Mouse (Mus musculus): Measurements from ENCODE around the gene Ski.
A peak's percentile ranks its signal among the peaks of the same experiment; 100 is the strongest.

Gene Ski

GRCm38 (mm10) chr4:155214188-155214587, 8.2 kb downstream of the Ski start:
- DNase-seq, result peak in 1 of 2 experiments; percentile 11

GRCm38 (mm10) chr4:155213752-155214054, 8.7 kb downstream of the Ski start:
- no peak for DNase-seq

DNA sequence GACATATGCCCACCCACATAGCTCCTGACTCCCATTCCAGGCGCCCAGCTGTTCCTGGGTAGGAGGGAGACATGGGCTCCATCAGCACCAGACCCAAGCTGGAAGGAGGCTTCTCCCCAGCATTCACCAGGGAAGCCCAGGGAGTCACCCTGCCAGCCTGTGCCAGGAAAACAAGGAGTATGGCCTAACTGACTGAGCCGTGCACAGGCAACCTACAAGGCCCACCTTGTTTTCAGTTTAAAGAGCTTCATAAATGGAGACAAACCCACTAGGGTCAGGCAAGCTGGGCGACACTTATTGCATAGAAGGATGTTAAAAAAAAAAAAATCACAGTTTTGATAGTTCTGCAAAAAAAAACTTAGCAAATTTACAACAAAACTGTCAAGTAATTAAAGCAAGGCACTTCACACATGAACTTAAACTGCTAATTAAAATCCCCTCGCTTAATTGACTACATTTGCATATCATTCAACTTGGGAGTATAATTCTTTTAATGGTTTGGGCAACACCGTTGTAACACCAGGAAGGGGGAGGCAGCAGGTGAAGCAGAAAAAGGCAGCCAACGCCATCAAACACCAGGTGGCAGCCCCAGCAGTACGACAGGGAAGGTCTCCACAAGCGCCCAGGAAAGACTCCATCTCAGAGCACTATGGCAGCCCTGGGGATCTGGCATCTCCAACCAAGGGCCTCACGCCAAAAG, 9.2 kb downstream of the Ski start:
- peak; percentile 66 to 80 for DNase-seq

- no peak for DNase-seq
Measured at GRCm38 (mm10) chr4:155209494-155209893, 12.9 kb downstream of the Ski start.

GRCm38 (mm10) chr4:155209079-155209478, 13.3 kb downstream of the Ski start:
- no peak for DNase-seq

DNA sequence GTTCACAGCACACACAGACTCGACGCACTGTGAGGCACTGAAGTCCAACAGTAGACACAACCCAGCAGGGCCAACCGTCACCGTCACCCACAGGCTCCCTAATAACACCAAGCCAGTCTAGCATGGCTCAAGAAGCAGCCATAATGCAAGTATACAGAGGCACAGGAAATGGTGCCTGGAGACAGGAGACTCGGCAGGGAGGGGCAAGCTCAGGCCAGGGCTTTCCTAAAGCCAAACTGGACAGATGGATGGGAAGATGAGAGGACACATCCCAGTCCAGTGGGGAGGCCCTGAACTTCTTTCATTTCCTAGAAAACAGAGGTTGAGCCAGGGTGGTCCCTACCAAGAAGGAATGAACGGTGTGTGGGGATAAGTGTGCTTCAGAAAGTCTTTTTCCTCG, 13.8 kb downstream of the Ski start:
- DNase-seq, result peak in 1 of 2 experiments; percentile 41

- DNase-seq, result no peak
Measured at GRCm38 (mm10) chr4:155207841-155208240, 14.6 kb downstream of the Ski start.

GRCm38 (mm10) chr4:155206498-155206897, 15.9 kb downstream of the Ski start:
- no peak for DNase-seq

DNA sequence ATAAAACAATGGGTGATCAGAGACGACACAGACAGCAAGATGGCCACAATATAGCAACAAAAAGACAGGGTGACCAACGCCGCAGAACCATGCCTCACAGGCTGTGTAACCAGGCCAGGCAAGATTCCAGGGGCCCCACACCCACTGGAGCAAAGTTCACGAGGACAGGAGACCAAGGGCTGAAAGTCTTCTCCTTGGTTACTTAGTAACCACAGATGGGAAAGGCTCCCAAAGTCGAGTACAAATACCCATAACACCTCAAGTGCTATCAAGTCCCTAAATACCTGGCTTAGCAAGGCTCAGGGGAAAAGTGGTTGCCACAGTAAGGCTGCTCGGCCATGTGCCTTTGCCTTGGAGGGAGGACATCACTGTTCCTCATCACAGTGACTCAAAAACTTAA, 16.5 kb downstream of the Ski start:
- DNase-seq, result no peak

DNA sequence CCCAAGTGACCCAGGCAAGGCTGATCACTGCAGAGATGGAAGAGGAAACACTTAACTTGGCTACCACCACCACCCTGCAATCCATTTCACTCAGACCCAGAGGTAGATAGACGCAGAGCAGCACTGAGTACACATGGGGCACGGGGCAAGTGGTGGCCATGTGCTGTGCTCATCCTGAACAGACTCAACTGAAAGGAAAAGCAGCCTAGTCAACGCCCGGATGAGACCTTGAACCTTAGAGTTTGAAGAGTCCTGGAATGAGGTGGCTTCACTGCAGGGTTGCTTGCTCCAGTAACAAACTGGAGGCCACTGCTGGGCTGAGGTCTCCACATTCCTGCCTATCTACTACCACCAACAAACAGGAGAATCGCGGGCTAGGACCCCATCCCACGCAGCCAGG, 20.6 kb downstream of the Ski start:
- no peak for DNase-seq

DNA sequence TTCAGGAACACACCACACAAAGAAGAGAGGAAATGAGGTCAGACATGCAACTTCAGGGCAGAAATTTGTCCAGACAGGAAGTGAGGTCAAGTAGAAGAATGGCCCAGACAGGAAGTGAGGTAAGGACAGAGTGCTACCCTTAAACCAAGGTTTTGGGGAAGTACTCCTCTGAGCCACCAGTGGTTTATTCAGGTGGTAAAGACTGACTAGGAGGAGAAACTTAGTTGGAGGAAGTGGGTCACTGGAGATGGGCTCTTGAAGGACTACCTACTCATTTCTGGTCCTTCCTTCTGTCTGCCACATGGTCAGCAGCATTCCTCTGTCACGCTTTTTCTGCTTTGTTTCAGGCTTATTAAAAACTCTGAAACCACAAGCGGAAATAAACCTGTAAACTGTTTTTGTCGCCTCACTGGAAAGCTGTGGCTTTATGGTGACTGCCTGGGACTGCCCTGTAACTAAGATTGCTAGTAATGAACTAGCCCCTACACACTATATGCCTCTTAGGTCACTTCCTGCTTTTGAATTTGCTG, 21.5 kb downstream of the Ski start:
- no peak for DNase-seq

DNA sequence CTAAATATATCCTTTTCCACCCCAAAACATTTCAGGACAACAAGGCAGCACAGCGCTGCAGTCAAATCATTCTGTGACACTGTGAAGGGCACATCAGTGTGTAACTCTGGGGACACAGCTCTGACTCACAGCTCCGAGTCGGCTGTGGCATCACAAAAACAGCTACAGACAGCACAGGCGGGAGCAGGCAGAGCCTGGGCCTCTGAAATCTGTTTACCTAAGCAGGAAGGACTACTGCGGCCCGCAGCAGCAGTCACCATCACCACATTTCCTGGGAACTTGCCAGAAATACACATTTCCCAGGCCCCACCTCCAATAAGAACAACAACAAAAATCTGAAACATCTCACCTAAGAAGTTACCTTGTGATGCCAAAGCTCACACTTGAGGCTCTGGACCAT, 24.7 kb downstream of the Ski start:
- DNase-seq, result no peak

GRCm38 (mm10) chr4:155195204-155195603, 27.2 kb downstream of the Ski start:
- no peak for DNase-seq

DNA sequence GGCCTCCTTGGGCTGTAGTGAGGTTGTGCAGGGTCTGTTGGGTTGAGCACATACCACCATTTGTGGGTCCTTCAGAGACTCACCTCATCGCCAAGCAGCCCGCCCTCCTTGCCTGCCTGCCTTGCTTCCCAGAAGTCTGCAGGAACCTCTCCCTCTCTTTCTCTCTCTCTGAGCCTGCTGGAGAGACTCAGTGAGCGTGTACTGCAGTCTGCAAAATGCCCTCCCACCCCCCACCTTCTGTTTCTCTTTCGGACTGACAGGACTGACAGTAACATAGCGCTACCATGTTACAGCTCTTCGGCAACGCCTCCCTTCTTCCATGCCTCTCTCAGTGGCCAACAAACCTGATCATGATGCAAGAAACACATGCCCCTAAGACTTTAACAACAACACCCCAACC, 32.1 kb downstream of the Ski start:
- no peak for DNase-seq

- DNase-seq, result peak in 1 of 2 experiments; percentile 50
Measured at GRCm38 (mm10) chr4:155189711-155190139, 32.7 kb downstream of the Ski start.

DNA sequence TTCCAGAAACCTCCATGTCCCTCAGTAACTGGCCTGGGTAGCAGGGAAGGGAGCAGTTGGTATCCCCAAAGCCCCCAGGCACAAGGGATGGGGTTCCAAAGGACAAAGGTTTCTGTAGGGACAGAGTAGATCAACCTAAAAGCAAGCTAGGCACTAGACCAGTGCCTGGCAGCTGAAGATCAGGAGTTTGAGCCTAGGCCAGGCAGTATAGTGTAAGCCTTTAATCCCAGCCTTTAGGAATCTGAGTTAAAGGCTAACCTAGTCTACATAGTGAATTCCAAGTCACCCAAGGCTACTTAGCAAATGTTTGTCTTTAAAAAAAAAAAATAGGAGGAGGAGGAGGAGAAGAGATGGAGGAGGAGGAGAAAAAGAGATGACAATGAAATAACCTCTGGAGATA, 33.6 kb downstream of the Ski start:
- DNase-seq, result no peak

- no peak for DNase-seq
Measured at GRCm38 (mm10) chr4:155188341-155188740, 34.1 kb downstream of the Ski start.

GRCm38 (mm10) chr4:155187192-155187674, 35.2 kb downstream of the Ski start:
- no peak for DNase-seq

DNA sequence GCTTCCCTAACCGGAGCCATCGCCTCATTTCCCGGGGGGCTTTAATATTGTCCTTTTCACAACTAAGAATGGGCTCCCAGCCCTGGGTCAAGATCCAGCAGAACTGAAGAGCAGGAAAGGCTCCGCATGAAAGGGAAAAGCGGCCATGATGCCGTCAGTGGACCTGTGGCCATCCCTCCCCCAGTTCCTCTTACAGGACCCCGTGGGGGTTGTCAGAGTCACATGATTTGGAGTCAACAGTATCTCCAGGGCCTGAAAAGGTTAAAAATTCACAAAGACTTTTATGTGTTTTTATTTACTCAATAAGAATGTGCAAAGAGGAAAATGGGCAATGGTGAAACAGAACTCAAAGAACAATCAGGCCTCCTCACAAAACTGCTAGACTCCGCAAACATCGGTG, 36.5 kb downstream of the Ski start:
- DNase-seq, result no peak

DNA sequence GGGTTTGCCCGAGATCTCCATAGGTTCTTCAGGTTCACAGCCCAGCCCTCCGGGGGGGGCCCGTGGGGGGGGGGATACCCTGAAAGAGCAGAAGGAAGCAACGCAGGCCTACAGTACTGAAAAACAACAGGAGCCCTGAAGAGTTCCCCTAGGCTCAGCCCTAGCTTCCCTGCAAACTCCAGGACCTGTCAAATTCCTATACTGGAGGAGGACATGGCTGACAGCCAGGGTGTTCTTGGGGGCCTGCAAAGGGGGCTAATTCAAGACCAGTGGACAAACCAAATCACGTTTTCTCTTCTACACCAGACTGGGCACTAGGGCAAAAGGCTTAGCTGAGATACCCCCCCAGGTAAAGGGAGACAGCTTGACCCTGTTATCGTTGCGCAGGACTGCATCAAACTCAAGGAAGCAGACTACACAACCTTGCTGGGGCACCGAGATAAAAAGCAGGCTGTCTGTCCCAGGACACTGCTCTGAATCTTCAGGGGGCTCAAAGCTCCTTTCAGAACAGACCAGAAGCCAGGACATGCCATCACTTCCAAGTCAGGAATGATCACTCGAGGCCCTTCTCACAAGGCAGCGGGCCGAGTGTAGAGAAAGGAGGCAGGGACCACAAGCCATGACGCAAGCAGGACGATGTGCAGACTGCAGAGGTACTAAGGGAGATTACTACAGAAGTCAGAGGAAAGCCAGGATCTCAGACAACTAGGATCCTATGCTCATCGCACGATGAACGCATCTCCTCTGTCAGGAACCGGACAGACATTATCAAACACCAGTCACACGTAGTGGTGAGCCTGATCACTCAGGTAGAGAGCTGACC, 37.9 kb downstream of the Ski start:
- DNase-seq, result no peak

DNA sequence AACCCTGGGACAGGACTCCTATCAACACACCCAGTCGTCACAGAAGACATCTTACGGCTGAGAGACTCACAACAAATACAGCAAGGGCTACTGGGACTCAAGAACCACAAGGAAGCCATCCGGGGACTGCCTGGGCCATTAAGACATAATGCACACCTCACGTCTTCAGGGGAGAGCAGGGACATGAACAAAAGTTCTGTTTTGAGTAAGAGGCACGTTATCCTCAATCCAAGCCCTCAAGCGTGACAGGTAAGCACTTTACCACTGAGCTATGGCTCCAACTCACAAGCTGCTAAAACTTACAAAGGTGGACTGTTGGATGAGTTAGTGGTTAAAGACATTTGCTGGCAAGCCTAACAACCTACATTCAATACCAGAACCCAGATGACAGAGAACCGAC, 39.2 kb downstream of the Ski start:
- no peak for DNase-seq

DNA sequence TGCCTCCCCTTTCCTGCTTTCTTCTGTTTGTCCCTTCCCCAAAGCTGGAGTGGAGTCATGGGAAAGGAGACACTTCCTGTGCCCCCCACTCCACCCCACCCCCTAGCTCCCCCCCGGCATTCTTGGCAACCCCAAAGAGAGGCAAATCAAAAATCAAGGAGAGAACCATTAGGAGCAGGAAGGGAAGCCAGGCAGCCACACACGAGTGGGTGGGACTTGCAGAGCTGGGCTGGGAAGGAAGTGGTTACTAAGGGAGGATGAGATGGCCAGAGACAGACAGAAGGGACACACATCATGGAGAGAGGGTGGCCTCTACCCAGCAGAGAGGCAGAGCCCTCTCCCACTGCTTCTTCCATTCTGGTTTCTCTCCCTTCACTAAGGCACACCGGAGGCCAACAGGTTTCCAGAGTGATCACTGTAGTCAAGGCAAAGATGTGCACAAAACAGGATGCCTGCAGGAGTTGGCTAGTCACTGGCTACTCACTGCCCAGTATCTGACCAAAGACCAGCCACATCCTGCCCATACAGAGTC, 43.3 kb downstream of the Ski start:
- DNase-seq, result no peak

DNA sequence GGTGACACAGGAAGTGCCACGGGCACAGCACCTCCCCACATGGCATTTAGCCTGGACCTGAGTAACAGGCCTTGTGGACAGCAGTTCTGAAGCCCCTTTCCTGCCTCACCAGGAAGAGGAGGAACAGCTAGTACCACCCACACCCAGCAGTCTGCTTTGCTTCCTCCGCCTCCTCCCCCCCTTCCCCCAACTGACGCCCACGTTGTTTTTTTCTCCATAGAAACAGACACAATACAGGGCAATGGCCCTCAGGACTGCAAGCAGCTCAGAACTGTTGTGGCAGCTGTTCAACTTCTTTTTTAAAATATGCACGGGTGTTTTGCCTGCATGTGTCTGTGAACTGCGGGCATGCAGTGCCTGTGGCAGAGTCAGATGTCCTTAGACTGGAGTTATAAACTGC, 44.1 kb downstream of the Ski start:
- DNase-seq, result peak in 1 of 2 experiments; percentile 34

DNA sequence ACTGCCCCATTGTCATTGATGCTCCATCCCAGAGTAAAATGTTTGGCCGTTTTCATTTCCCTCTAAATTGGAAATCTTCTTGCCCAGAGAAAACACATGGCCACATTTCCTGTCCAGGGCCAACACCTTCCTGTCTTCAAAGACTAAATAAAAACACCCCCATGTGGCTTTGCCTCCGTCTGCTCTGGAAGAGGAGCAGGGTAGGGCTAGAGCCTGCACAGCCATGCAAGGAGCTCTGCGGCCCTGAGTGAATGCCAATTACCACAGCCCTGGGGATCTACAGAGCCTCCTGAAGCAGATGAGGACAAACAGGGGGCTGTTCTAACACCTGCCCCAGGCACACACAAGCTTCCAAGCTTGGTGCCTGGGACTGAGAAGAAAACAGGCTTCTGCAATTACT, 46.2 kb downstream of the Ski start:
- DNase-seq, result peak in 1 of 2 experiments; percentile 62

All from cerebellum, postnatal 10 days (tissue).